Mouse (Mus musculus): ENCODE measurements at regions not wholly inside any gene's neighbourhood (a gene's known extent, or its start where the extent isn't known, plus 50 kb on each side); places are given as distances from the start of the nearest gene placed in this dataset.

GRCm38 (mm10) chr12:78132016-78132797 lies 61.8 kb upstream of the Gm6657 start:
- TF ChIP-seq CTCF (IDR thresholded peaks at IDR 0.05; ENCODE audit: extremely low read depth, insufficient read depth, low read length) (no peak), POLR2A (IDR thresholded peaks at IDR 0.05; ENCODE audit: extremely low read depth, insufficient read depth, low read length) (no peak)
